Mouse (Mus musculus): Measurements from ENCODE around the gene Lcp2.

GRCm38 (mm10) chr11:34034794-34035193, 11.9 kb upstream of the Lcp2 start:
- TF ChIP-seq CTCF (conservative IDR thresholded peaks at IDR 0.05; ENCODE audit: low read length): no peak
- no peak for TF ChIP-seq NANOG (IDR thresholded peaks at IDR 0.05; ENCODE audit: borderline replicate concordance, low read length)
